Mouse (Mus musculus) gastrocnemius, postnatal 10 days (tissue): ENCODE results near the gene Smok3a. TPM values are rescaled to one million over a fixed set of nuclear protein-coding genes. Genes with fewer than 3 reads are reported as not detected.
"Not testable (repeated sequence)": the region's sequence is repeated elsewhere in the genome, so short reads cannot be mapped to it uniquely, and the experiment has no call there.

ENCODE experiments used
- DNase-seq: peaks from one replicate; pipeline ENCODE4 v3.0.0; 2021; ENCODE audit warnings: mixed read lengths
- long read RNA-seq, 2 experiments: library from polyadenylated mRNA; stranded (forward); transcript quantifications; one replicate each; pipeline ENCODE4 v2.0.0; 2021
- total RNA-seq, 2 experiments: library from RNA; stranded (reverse); gene quantifications; 2 replicates each; pipeline ENCODE4 v1.2.3; 2021

Smok3a gene
- not detected for total RNA-seq
- long read RNA-seq, experiment 1 = 0 reads
- long read RNA-seq, experiment 2 = 0 reads

DNA sequence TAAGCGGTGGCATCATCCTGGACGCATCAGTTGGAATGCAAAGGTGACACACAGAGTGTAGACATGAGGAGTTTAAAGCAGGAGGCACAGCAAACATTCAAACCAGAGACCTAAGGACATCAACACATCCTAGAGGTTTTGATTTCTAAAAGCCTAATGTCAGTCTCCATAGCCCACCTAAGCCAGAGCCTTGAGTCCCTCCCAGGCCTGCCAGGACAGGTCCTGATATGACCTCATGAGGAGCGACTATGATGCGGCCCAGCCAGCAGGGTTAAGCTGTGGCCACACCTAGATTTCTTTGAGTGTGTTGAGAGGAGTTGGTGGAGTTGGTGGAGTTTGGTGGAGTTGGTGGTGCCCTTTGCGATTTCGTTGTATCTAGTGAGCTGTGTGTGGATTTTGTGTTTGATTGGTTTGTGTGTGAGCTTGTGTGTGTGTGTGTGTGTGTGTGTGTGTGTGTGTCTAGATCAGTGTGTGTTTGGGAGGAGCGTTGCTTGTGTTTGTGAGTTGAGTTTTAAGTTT is at the start of gene Smok3a, which contains the start of gene Smok3b:
TSS of gene Smok3a (plus strand) at position 301 of the 519 bp plus-strand sequence.
TSS of gene Smok3b (plus strand) at position 469 of the 519 bp plus-strand sequence.
- not testable (repeated sequence) for DNase-seq

DNA sequence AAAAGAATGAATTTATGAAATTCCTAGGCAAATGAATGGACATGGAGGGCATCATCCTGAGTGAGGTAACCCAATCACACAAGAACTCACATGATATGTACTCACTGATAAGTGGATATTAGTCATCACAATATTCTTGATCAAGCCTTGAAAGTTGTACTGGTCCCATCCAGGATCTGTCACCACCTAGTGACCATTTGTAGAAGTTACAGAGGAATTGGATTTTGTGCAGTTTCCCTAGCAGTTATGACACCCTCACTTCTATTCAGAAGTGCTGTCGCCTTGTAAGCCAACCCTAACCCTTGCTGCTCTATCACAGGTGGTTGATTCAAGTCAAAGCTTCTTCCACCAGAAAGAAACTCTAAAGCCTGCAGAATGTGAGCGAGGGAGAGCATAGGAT is 47.9 kb upstream of the Smok3a start:
- DNase-seq = no peak

DNA sequence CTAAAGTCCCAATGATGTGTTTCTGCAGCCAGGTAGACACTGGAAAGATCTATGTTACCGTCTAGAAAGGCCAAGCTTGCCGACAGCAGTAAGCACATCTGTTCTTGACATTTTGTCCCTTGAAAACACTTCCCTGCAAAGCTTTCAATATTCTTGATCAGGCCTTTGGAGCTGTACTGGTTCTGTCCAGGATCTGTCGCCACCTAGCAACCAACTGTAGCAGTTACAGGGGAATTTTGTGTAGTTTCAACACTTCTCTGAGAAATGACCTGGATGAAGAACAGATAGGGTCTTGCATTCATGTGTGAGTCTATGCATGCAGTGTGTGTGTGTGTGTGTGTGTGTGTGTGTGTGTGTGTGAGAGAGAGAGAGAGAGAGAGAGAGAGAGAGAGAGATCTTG is 47.3 kb upstream of the Smok3a start:
- DNase-seq = no peak

DNA sequence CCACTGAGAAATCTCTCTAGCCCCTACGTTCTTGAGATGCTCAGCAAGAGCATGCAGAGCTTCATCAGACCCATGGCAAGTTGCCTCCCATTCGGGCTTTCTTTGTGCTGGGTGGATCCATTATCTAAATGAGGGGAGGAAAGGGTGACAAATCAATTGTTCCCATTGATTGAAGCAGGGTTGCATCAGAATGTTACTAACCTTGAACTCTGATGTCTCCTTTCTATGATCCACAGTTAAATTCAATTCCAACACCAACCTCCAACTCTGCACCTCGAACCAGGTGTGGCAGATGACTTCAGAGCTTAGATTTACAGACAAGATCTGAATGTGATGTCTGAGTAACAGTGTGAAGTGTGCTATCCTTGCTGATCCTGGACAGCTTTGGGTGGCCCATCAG is 46.3 kb upstream of the Smok3a start:
- no peak for DNase-seq

DNA sequence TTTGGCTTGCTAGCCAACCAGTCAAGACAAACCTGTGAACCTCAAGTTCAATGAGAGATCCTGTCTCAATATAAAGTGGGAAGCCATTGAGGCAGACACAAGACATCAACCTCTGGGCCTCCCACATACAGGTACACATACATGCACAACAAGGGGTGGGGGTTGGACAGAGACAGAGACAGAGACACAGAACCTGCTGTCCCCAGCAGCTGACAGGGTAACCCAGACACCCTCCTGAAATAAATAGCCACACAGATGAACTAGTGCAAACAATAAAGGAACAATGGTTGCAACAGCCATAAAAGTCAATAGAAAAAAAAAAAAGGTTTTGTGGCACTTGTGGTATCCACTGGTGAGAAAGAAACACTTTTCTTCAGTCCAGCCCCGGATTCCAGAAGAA is 45.6 kb upstream of the Smok3a start:
- no peak for DNase-seq

DNA sequence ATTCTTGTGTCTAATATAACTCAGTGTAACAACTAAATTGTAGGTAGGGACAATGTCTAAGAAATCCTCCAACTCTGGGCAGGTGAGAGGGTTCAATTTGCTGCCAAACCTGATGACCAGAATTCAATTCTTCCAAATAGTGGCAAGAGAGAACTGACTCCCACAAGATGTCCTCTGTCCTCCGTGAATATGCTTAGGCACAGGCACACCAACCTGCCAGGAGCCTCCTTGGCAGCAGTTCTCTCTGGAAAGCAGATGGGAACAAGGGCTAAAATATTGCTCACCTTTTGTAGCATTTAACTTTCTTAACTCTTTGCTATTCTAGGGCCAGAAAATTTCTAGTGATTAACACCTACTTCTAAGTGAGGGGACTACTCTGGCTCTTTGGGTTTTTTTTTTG is 43.8 kb upstream of the Smok3a start:
- no peak for DNase-seq

DNA sequence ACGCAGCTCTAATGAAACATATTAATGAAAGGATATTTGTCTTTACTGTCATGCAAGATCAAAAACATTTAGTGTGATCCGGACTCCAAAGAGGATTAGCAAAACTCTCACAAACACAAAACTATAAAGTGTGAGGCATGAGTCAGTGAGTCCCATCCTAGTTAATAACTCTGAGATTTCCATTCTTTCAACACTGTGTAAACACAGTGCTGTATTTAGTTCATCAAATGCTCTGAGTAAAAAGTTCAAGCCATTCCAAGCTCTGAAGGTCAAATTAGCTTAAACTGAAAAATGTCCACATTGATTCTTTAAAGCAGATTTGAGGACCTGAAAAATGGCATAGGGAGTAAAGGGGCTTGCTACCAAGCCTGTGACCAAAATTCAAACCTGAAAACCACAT is 42.0 kb upstream of the Smok3a start:
- no peak for DNase-seq

DNA sequence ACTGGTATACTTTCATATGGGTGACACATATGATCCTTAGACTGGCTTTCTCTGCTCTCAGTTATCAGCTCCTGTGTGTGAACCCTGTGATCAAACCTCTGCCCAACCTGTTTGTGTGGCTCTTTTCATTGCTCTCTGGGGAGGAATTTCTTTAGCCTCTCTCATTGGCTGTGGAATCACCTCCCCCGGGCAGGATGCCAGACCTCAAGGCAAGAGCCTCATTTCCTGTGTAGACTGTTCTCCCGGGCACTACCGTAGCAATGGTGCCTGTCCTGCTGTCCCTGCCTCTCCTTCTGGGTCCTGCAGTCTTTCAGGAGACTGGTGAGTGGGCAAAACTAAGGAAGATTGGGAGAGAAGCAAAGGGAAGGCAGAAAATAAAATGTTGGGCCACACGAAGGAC is 39.8 kb upstream of the Smok3a start, which contains the start of gene Azgp1:
TSS of gene Azgp1 (plus strand) at position 221 of the 400 bp plus-strand sequence.
- DNase-seq = no peak

DNA sequence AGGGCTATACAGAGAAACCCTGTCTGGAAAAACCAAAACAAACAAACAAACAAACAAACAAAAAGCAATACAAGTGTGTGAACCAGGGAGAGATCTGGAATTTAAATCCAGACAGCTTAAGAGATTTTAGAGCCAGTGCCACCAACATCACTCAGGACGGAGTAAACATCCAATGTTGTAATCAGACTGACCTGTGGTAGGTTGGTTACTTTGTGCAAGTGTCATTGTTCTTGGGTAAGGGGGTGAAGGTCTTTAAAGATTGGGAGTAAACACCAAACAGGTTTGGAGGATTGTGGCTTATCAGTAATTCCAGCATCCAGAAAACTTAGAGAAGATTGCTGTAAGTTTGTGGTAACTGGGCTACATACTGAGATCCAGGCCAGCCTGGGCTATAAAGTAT is 34.7 kb upstream of the Smok3a start:
- DNase-seq = no peak

DNA sequence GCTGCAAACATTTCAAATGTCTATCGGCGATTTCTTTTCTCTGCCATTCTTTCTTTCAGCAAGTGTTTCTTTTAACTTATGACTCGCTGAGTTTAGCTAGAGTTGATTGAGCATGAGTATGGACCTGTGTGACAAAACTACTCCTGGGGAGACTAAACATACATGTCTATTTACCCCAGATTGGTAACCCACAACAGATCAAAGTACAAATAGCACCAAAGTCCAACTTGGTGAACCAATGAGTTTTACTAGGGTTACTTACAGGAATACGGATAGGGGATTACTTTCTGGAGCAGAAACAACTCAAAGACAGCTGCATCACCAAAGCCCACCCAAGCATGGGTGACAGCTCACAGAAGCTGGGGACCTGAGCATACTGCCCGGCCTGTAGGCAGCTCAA is 11.6 kb upstream of the Smok3a start:
- DNase-seq = no peak

DNA sequence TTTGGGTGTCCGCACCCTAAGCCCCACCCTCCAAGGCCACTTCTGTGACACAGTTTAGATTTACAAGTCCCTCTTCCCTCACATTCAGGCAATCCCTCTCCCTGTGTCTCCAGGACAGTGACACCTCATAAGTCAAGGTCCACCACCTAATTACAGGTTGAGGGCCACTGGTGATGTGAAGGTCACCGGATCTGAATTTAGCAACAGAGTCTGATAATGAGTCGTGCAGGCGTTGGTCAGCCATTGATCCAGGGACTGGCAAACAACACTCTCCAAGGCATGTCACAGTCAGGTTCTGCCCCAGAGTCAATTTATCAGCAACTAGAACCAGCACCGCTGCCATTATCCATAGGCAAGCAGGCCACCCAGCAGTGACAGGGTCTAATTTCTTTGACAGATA is 8.7 kb upstream of the Smok3a start:
- DNase-seq = no peak

DNA sequence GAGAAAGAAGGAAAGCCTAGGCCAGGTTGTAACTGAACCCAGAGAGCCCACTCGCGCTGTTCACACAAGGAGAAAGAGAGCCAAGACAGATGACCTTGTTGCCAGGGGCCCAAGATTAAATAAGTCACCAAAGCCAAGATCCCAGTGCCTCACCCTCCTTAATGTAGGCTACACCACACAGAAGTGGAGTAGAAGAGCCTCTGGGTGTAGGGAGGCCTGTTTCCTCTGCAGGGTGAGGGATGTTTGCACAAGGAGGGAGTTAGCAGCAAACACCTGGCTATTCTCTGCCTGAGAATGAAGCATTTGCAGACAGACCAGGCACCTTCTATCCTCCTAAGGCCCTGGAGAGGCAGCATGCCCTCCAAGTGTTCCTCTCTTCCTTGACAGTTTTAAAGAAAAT is 4.5 kb upstream of the Smok3a start:
- DNase-seq = no peak

DNA sequence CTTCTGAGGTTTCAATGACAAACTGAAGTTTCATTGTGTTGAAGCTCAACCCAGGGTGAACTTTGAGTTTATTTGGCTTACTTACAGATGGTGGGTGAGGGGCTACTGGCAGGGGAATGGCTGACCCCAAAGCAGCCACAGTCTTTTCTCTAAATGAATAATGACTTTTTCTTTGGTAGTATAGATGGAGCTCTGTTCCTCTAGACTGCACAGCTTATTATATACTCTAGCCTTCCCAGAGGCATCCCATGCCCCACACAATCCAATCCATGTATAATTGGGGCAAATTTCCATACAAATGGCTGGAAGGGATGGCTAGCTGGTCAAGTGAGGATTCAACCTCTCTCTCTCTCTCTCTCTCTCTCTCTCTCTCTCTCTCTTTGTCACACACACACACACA is 4.1 kb upstream of the Smok3a start:
- DNase-seq = no peak

DNA sequence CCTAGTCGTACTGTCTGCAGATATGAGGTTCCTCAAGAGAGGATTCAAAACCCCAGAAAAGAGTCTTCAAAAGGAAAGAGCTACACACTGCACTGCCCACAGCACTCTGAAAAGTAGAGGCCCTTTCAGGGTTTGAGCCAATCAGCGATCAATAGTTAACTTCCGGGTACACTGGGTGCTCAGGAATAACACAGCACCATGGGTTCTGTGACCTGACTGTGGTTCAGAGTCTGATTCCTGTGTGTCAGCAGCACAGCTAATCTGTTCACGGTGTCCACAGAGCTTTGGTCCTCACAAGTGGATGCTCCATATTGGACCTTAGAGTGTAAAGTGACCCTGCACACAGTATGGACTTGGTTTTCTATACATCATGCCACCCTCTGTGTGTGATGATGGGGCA is 1.5 kb upstream of the Smok3a start:
- DNase-seq = not testable (repeated sequence)

DNA sequence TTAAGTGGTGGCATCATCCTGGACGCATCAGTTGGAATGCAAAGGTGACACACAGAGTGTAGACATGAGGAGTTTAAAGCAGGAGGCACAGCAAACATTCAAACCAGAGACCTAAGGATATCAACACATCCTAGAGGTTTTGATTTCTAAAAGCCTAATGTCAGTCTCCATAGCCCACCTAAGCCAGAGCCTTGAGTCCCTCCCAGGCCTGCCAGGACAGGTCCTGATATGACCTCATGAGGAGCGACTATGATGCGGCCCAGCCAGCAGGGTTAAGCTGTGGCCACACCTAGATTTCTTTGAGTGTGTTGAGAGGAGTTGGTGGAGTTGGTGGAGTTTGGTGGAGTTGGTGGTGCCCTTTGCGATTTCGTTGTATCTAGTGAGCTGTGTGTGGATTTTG is 31.8 kb downstream of the Smok3a start, which contains the start of gene Smok3c:
TSS of gene Smok3c (plus strand) at position 301 of the 400 bp plus-strand sequence.
- not testable (repeated sequence) for DNase-seq

DNA sequence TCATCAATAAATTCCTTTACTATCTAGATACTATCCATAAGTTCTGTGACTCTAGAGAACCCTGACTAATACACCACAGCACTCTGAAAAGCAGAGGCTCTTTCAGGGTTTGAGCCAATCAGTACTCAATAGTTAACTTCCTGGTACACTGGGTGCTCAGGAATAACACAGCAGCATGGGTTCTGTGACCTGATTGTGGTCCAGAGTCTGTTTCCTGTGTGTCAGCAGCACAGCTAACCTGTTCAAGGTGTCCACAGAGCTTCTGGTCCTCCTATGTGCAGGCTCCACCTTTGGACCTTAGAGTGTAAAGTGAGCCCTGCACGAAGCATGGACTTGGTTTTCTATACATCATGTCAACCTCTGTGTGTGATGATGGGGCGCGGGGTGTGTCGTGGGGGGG is 52.7 kb downstream of the Smok3a start:
- DNase-seq = no peak

DNA sequence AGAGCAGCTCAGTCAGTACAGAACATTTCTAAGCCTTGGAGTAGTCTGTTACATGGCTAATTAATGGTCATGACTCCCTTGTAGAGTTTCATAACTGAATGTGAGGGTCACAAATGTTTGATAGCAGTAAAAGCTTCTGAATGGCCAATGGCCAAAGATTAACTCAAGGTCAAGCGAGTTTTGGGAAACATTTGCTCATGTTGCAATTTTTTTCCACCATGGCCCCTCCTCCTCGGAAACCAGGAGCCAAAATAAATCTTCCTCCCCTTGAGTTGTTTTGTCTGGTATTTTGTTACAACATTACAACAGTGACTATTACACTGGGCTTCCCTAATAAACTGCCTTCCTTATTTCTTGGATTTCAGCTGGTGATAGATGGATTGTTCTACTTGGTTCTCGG is 54.6 kb downstream of the Smok3a start:
- no peak for DNase-seq

DNA sequence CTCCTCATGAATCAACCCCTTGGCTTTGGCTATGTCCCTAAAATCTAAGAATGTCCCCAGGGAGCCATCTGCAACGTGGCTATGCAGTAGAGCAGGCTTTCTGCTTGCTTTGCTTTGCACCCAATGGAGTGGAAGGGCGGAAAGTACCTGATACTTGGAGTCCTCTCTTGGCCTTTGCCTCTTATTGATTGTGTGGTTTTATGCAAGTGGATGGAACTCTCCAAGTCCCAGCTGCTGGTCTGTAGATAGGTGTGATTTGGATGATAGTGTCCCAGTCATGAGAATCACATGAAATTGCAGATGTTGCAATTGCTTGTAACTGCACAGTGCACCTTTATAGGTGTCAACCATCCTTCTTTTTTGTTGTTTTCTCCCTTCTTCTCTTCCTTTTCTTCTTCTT is 55.1 kb downstream of the Smok3a start:
- no peak for DNase-seq

DNA sequence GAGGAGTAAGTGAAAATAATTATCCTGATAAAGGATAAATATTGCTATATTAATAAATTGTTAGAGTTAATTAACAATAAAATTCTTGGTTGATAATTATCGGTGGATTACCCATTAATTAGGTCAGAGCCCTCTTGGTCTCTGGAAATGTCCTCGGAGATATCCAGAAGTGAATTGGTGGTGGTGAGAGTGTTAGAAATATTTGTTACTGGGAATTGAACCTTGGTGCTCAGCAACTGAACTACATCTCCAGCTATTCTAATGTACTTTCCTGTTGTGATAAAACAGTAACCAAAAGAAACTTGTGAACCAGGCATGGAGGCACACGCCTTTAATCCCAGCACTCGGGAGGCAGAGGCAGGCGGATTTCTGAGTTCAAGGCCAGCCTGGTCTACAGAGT is 59.4 kb downstream of the Smok3a start:
- no peak for DNase-seq

DNA sequence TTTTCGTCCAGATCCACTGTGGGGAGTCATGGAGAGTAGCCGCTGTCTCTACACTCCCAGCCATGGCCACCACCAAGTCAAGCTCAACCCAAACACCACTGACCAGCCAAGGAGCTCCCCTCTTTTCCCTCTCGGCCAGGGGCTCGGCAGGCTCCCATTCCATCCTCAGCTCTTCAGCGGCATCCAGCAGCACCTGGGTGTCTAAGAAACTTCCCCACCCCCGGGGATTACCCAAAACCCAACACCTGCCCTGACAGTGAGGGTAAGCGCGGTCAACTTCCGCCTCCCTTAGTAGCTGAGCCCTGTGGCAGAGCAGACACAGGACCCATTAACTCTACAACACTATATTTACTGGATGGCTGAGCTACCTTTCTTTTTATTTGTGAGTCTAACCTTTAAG is 60.4 kb downstream of the Smok3a start:
- no peak for DNase-seq

DNA sequence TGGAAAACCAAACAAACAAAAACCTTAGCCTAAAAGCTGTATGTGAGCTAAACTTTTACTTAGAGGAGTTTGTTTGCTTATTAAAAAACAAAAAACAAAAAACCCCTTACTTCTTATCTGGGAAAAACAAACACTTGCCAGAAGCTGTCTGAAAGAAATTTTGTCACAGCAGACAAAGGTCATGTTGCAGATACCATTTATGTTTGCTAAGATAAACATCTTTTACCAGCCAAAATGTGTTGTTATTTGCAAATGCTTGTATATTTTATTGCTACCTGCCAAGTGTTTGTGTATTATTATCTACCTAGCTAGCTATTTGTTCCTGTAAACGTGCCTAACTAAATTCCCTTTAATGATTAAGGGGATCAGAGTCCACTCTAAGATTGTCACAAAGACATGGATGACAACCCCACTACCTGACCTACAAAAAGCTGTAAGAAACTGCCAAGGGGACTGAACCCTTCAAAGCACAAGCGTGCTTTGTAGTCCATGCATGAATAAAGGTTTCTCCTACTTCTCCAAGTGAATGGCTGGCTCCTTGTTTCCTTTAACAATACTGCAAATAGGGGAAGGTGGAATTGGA is 62.3 kb downstream of the Smok3a start:
- DNase-seq = no peak

DNA sequence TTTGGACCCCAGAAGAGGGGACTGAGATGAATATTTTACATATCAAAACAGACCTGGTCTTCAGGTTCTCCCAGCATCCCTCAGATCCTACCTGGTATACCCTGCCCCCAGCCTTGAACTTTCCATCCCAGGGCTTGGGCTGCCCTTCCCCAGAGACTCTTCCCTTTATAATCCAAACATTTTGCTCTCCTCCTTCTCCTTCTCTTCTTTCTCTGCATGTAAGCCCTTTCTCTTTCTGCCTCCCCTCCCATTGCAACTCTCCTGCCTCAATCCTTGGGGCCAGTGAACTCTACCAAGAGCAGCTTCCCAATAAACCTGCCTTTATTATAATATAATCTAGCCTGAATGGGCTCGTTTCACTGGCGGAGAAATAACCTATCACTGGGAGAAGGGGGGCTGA is 62.9 kb downstream of the Smok3a start:
- no peak for DNase-seq
